Mouse (Mus musculus): ENCODE results near the gene Ccdc125.
"Not testable (repeated sequence)": the region's sequence is repeated elsewhere in the genome, so short reads cannot be mapped to it uniquely, and the experiment has no call there.

Gene Ccdc125

GRCm38 (mm10) chr13:100721656-100722055 is 52.1 kb downstream of the Ccdc125 start:
- DNase-seq = no peak

DNA sequence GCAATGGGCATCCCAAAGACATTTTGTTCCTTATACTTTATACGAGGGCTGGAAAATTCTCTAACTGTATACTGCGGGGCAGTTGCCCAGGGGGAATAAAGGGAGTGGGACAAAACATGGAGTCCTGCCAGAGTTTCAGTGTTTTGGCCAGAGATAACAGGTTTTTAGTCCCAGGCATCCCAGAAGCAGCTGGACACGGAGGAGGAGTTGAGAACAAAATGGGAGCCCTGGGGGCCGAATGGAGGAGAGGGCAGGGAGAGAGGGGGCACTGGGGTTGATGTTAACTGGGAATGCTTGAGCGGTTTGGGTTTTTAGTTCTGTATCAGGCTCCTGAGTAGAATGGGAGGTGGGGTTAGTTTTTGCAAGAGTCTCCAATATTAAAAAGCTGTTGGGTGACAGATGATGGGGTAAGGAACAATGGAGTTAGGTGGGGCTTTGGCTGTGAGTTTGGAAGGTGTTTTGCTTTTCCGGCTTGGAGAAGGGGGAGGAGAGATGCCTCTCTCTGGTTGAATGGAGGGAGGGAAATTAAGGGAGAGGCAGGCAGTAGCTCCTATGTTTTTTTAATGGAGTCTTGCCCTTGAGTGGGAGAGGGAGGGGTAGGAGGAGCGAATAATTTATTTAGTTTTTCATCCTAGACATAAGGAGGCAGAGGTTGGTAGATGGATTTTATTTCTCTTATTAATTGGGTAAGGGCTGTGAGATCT is 54.7 kb downstream of the Ccdc125 start:
- DNase-seq = no peak

GRCm38 (mm10) chr13:100725194-100725593 is 55.7 kb downstream of the Ccdc125 start:
- DNase-seq = no peak

- DNase-seq = no peak
These were observed 58.6 kb downstream of the Ccdc125 start for GRCm38 (mm10) chr13:100728086-100728485.

DNA sequence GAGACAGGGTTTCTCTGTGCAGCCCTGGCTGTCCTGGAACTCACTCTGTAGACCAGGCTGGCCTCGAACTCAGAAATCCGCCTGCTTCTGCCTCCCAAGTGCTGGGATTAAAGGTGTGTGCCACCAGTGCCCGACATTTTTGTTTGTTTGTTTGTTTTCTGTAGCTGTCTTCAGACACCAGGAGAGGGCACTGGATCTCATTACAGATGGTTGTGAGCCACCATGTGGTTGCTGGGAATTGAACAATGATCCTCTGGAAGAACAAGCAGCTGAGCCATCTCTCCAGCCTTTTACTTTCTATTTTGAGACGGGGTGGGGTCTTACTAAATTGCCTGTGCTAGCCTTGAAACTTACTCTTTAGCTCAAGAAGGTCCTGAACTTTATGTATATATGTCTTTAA is 59.0 kb downstream of the Ccdc125 start:
- DNase-seq = not testable (repeated sequence)

- DNase-seq = peak; percentile 4
These were observed 60.8 kb downstream of the Ccdc125 start for GRCm38 (mm10) chr13:100730153-100730860.

- peak; percentile 99 for DNase-seq
These were observed 61.3 kb downstream of the Ccdc125 start, which contains the start of gene Cdk7 for GRCm38 (mm10) chr13:100730861-100731176. TSS of gene Cdk7 (minus strand) at chr13:100730939.

- not testable (repeated sequence) for DNase-seq
These were observed 62.0 kb downstream of the Ccdc125 start for GRCm38 (mm10) chr13:100731462-100732046.

GRCm38 (mm10) chr13:100732756-100733155 is 63.2 kb downstream of the Ccdc125 start:
- DNase-seq = no peak

DNA sequence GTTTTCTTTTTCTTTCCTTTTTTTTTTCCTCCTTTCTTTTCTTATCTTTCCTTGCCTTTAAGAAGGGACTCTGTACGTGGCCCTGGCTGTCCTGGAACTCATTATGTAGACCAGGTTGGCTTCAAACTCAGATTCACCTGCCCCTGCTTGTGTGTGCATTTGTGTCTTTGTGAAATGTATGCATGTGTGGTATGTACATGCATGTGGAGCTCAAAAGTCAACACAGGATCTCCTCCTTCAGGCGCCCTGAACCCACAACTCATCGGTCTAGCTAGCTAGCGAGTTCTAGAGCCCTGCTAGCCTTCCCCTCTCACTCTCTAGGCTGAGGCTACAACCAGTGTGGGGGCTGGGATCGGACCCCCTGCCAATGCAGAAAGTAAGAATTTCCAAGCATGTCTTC is 73.3 kb downstream of the Ccdc125 start:
- DNase-seq = no peak

DNA sequence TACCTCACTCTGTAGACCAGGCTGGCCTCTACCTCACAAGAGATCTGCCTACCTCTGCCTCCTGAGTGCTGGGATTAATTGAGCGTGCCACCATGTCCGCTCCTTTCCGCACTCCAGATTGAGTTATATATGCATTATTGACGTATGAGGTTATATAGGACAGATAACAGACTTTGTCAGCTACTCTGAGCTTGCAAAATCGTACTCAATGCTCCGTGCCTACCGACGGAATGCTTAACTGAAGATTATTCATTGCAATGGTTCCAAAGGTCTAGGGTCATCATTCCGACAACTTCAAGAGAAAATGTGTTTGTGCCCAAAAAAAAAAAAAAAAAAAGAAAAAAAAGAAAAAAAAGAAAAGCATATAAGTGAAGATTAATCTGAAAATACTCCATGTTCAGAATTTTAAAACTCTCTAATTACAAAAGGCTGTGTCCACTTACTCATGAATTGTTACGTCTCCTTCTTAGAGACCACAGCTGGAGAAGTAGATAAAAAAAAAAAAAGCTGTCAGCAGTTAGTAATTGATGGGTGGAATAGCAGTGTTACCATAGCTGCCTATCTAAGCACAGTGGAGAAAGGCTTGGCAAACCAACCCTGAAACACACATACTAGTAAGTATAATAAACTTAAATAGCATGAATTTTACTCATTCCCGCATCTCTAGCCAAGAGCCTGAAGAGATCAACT is 74.0 kb downstream of the Ccdc125 start:
- no peak for DNase-seq

DNA sequence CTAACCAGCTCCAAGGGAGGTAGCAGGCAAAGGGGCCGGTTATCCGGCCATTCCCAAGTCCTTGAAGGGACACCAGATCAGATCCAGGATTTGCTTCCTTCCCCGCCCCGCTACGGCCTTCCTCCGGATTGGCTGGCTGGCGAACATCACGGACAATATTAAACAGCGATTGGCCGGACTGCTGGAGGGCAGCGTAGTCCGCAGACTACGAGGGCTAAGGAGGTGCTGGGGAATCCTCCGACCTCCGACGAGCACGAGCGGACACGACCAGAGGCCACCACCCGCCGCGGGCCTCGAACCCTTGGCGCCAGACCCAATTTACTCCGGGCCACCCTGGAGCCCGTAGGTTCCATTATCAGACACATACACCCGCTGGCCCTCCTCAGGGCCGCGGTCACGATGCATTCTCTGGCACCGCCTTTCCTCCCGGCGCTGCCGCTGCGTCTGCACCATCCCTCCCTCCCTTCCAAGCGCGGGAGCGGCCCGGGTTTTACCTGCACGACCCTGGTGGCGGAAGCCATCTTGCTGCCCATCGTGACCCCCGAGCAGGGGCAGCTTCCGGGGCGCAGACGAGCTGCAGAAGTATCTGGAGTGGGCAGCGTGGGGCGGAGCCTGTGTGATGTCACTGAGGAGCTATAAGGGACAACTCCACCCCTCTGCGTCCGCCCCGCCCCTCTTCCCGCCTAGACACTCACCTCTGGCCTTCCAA is 74.7 kb downstream of the Ccdc125 start, which contains the start of gene Mrps36:
Gene Mrps36 (minus strand): TSS at position 624 of the 709 bp plus-strand sequence.
- DNase-seq = peak; percentile 95

- no peak for DNase-seq
These were observed 76.6 kb downstream of the Ccdc125 start for GRCm38 (mm10) chr13:100746090-100746489.
